Mouse (Mus musculus): ENCODE results near the gene Slco3a1.

Slco3a1 gene

GRCm38 (mm10) chr7:74399154-74399553 lies 155.4 kb downstream of the Slco3a1 start:
- no peak for ATAC-seq (ENCODE audit: insufficient number of reproducible peaks, low FRiP score, low TSS enrichment)

GRCm38 (mm10) chr7:74398326-74398725 lies 156.3 kb downstream of the Slco3a1 start:
- peak; percentile 84 for ATAC-seq (ENCODE audit: insufficient number of reproducible peaks, low FRiP score, low TSS enrichment)

GRCm38 (mm10) chr7:74391451-74391873 lies 163.1 kb downstream of the Slco3a1 start:
- no peak for ATAC-seq (ENCODE audit: insufficient number of reproducible peaks, low FRiP score, low TSS enrichment)

- ATAC-seq (ENCODE audit: insufficient number of reproducible peaks, low FRiP score, low TSS enrichment): no peak
These were observed 165.0 kb downstream of the Slco3a1 start for GRCm38 (mm10) chr7:74389570-74389969.

GRCm38 (mm10) chr7:74386257-74386656 lies 168.3 kb downstream of the Slco3a1 start:
- ATAC-seq (ENCODE audit: insufficient number of reproducible peaks, low FRiP score, low TSS enrichment): peak; percentile 77

GRCm38 (mm10) chr7:74383040-74383666 lies 171.4 kb downstream of the Slco3a1 start:
- no peak for ATAC-seq (ENCODE audit: insufficient number of reproducible peaks, low FRiP score, low TSS enrichment)

GRCm38 (mm10) chr7:74382286-74382685 lies 172.3 kb downstream of the Slco3a1 start:
- no peak for ATAC-seq (ENCODE audit: insufficient number of reproducible peaks, low FRiP score, low TSS enrichment)

GRCm38 (mm10) chr7:74381881-74382281 lies 172.7 kb downstream of the Slco3a1 start:
- ATAC-seq (ENCODE audit: insufficient number of reproducible peaks, low FRiP score, low TSS enrichment): peak; percentile 38

GRCm38 (mm10) chr7:74381051-74381450 lies 173.5 kb downstream of the Slco3a1 start:
- ATAC-seq (ENCODE audit: insufficient number of reproducible peaks, low FRiP score, low TSS enrichment): no peak

- ATAC-seq (ENCODE audit: insufficient number of reproducible peaks, low FRiP score, low TSS enrichment): no peak
These were observed 176.7 kb downstream of the Slco3a1 start for GRCm38 (mm10) chr7:74377909-74378308.

- no peak for ATAC-seq (ENCODE audit: insufficient number of reproducible peaks, low FRiP score, low TSS enrichment)
These were observed 178.1 kb downstream of the Slco3a1 start for GRCm38 (mm10) chr7:74376397-74377044.

GRCm38 (mm10) chr7:74375174-74375957 lies 179.2 kb downstream of the Slco3a1 start:
- ATAC-seq (ENCODE audit: insufficient number of reproducible peaks, low FRiP score, low TSS enrichment): no peak

- ATAC-seq (ENCODE audit: insufficient number of reproducible peaks, low FRiP score, low TSS enrichment): no peak
These were observed 181.5 kb downstream of the Slco3a1 start for GRCm38 (mm10) chr7:74373056-74373455.

GRCm38 (mm10) chr7:74372141-74372582 lies 182.4 kb downstream of the Slco3a1 start:
- no peak for ATAC-seq (ENCODE audit: insufficient number of reproducible peaks, low FRiP score, low TSS enrichment)

GRCm38 (mm10) chr7:74371656-74372055 lies 182.9 kb downstream of the Slco3a1 start:
- ATAC-seq (ENCODE audit: insufficient number of reproducible peaks, low FRiP score, low TSS enrichment): no peak

GRCm38 (mm10) chr7:74371208-74371607 lies 183.4 kb downstream of the Slco3a1 start:
- peak; percentile 81 for ATAC-seq (ENCODE audit: insufficient number of reproducible peaks, low FRiP score, low TSS enrichment)

- no peak for ATAC-seq (ENCODE audit: insufficient number of reproducible peaks, low FRiP score, low TSS enrichment)
These were observed 184.9 kb downstream of the Slco3a1 start for GRCm38 (mm10) chr7:74369657-74370056.

- no peak for ATAC-seq (ENCODE audit: insufficient number of reproducible peaks, low FRiP score, low TSS enrichment)
These were observed 186.2 kb downstream of the Slco3a1 start for GRCm38 (mm10) chr7:74368256-74368980.

- ATAC-seq (ENCODE audit: insufficient number of reproducible peaks, low FRiP score, low TSS enrichment): no peak; the same call in 1 of the 2 replicates
These were observed 187.2 kb downstream of the Slco3a1 start for GRCm38 (mm10) chr7:74367350-74367749.

- ATAC-seq (ENCODE audit: insufficient number of reproducible peaks, low FRiP score, low TSS enrichment): no peak
These were observed 189.0 kb downstream of the Slco3a1 start for GRCm38 (mm10) chr7:74365623-74366022.

Data from cerebellum, adult (tissue).